Mouse (Mus musculus): ENCODE results near the gene Gm9844. TPM values are rescaled to one million over a fixed set of nuclear protein-coding genes. Genes with fewer than 3 reads are reported as not detected.
"Not testable (repeated sequence)": the region's sequence is repeated elsewhere in the genome, so short reads cannot be mapped to it uniquely, and the experiment has no call there.

Gene Gm9844
- total and polyA plus RNA-seq, 3 experiments = 1.4 to 25.1 (median 4.7) TPM

- TF ChIP-seq MAFK (IDR thresholded peaks at IDR 0.05; ENCODE audit: insufficient replicate concordance, low read length) = no peak; the same call in 1 of the 2 replicates
- no peak for TF ChIP-seq E2F4 (IDR thresholded peaks at IDR 0.05; ENCODE audit: insufficient replicate concordance, low read depth, low read length)
Measured at GRCm38 (mm10) chr7:24824452-24824851, 37.6 kb upstream of the Gm9844 start (continued).

- H3K36me3 ChIP-seq (replicated peaks in 1 of 2; ENCODE audit: control insufficient read depth in 1 of 2, insufficient read depth in 1 of 2, low read length in 1 of 2) = no peaks in the 10 kb centered on the region
- H3K9ac ChIP-seq (ENCODE audit: insufficient read depth, low read depth) = no peak overlapping the region
- no peak for DNase-seq (ENCODE audit: extremely low read depth)
- H3K27ac ChIP-seq (ENCODE audit: insufficient read depth, low read depth) = no peak overlapping the region
- no peaks in the 10 kb centered on the region for H3K9me3 ChIP-seq (replicated peaks; ENCODE audit: low read length)
- no peaks in the 10 kb centered on the region for H3K79me2 ChIP-seq (replicated peaks; ENCODE audit: control insufficient read depth, extremely low read depth, insufficient read depth, poor library complexity, severe bottlenecking)
- in situ Hi-C loops (cut with MboI; ENCODE audit: low pct_ligation_motif_present, low pct_unique_long_range_greater_than_20kb, low sequenced_read_pairs) = no loop called here
- H3K4me3 ChIP-seq (replicated peaks in 1 of 3; ENCODE audit: low read depth in 2 of 3, low read length in 2 of 3, poor library complexity in 1 of 3) = no peak overlapping the region
- H3K4me1 ChIP-seq (ENCODE audit: control insufficient read depth in 1 of 2, insufficient read depth in 2 of 2) = peaks cover 3 to 13% of the 10 kb centered on the region in 2 experiments
- dilution Hi-C loops (cut with MboI; ENCODE audit: extremely low pct_ligation_motif_present, extremely low pct_unique_long_range_greater_than_20kb, low sequenced_read_pairs) = no loop called here
- H3K27me3 ChIP-seq (replicated peaks) = no peaks in the 10 kb centered on the region
- H3K4me2 ChIP-seq (ENCODE audit: insufficient read depth, low read depth, poor library complexity, severe bottlenecking) = no peak overlapping the region
- TF ChIP-seq POLR2A (IDR thresholded peaks at IDR 0.05; ENCODE audit: low read depth, low read length) (no peak), CHD1 (IDR thresholded peaks at IDR 0.05; ENCODE audit: low read depth, low read length) (no peak), TCF12 (IDR thresholded peaks at IDR 0.05; ENCODE audit: low read depth, low read length) (no peak), NELFE (IDR thresholded peaks at IDR 0.05; ENCODE audit: low read depth, low read length) (no peak), POLR2AphosphoS2 (IDR thresholded peaks at IDR 0.05; ENCODE audit: low read depth, low read length) (no peak), CTCF (conservative IDR thresholded peaks at IDR 0.05 in 1 of 2, IDR thresholded peaks at IDR 0.05 in 1 of 2; ENCODE audit: low read depth in 2 of 2, low read length in 2 of 2) (no peak), USF1 (IDR thresholded peaks at IDR 0.05; ENCODE audit: low read depth, low read length) (no peak), MAFK (IDR thresholded peaks at IDR 0.05; ENCODE audit: insufficient replicate concordance, low read length) (no peak), MXI1 (IDR thresholded peaks at IDR 0.05; ENCODE audit: low read depth, low read length) (no peak), CHD2 (IDR thresholded peaks at IDR 0.05; ENCODE audit: low read length) (no peak), MEF2A (IDR thresholded peaks at IDR 0.05; ENCODE audit: borderline replicate concordance, low read depth, low read length) (no peak), HCFC1 (IDR thresholded peaks at IDR 0.05; ENCODE audit: low read depth, low read length) (no peak), USF2 (conservative IDR thresholded peaks at IDR 0.05; ENCODE audit: low read depth, low read length) (no peak), EP300 (IDR thresholded peaks at IDR 0.05; ENCODE audit: low read length) (no peak), JUN (IDR thresholded peaks at IDR 0.05; ENCODE audit: insufficient read depth, low read depth, low read length) (no peak)
Measured at GRCm38 (mm10) chr7:24827181-24827580, 34.8 kb upstream of the Gm9844 start.

GRCm38 (mm10) chr7:24838732-24839409, 23.1 kb upstream of the Gm9844 start:
- peak overlapping the region; percentile 47 for H3K9ac ChIP-seq (ENCODE audit: insufficient read depth, low read depth)
- DNase-seq (ENCODE audit: extremely low read depth) = peak; percentile 70
- in situ Hi-C loops (cut with MboI; ENCODE audit: low pct_ligation_motif_present, low pct_unique_long_range_greater_than_20kb, low sequenced_read_pairs); H3K36me3 ChIP-seq (replicated peaks in 1 of 2; ENCODE audit: control insufficient read depth in 1 of 2, insufficient read depth in 1 of 2, low read length in 1 of 2); H3K9me3 ChIP-seq (replicated peaks; ENCODE audit: low read length); dilution Hi-C loops (cut with MboI; ENCODE audit: extremely low pct_ligation_motif_present, extremely low pct_unique_long_range_greater_than_20kb, low sequenced_read_pairs); H3K27me3 ChIP-seq (replicated peaks); H3K79me2 ChIP-seq (replicated peaks; ENCODE audit: control insufficient read depth, extremely low read depth, insufficient read depth, poor library complexity, severe bottlenecking); H3K4me3 ChIP-seq (replicated peaks in 1 of 3; ENCODE audit: low read depth in 2 of 3, low read length in 2 of 3, poor library complexity in 1 of 3): not testable (repeated sequence)
- peak overlapping the region; percentile 52; the same call in 1 of the 2 replicates for H3K4me2 ChIP-seq (ENCODE audit: insufficient read depth, low read depth, poor library complexity, severe bottlenecking)
- H3K27ac ChIP-seq (ENCODE audit: insufficient read depth, low read depth) = peak overlapping the region; percentile 71
- TF ChIP-seq NRF1 (IDR thresholded peaks at IDR 0.05; ENCODE audit: low read depth, low read length) (peak; percentile 62), MAX (IDR thresholded peaks at IDR 0.05; ENCODE audit: low read length) (0 out of 2 replicates have a peak, but pooled peaks have one; percentile 17), POLR2A (IDR thresholded peaks at IDR 0.05; ENCODE audit: low read depth, low read length) (peak; percentile 42)
- H3K4me1 ChIP-seq (ENCODE audit: control insufficient read depth in 1 of 2, insufficient read depth in 2 of 2) = peaks cover 23 to 45% of the 10 kb centered on the region in 2 experiments
